Mouse (Mus musculus) cerebellum, adult 9-11 months (tissue): Measurements from ENCODE around the gene Chst14.

ENCODE experiments used
- DNase-seq: peaks from one replicate; pipeline ENCODE4 v3.0.0; 2022

Gene Chst14

DNA sequence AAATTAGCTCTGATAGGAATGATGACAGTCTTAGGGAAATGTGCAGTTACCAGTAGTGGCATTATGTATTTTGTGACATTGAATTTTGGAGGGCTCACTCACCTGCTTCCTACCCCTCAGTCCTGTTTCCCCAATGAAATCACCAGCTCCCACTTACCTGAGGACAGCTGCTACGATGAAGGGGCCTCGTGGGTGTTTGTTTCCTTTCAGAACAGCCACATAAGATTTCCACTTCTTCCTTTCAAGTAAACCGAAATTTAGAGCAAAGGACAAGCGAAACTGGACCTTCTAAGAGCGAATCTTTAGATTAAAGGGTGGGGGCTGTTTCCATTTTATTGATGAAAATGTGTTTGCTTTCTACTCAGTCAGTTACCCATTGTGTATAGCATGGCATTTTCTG lies 45.8 kb downstream of the Chst14 start:
- DNase-seq = no peak

- peak; percentile 84 for DNase-seq
Observed at GRCm38 (mm10) chr2:118972687-118973376, 46.5 kb downstream of the Chst14 start.

GRCm38 (mm10) chr2:118975855-118976254 lies 49.6 kb downstream of the Chst14 start:
- no peak for DNase-seq

DNA sequence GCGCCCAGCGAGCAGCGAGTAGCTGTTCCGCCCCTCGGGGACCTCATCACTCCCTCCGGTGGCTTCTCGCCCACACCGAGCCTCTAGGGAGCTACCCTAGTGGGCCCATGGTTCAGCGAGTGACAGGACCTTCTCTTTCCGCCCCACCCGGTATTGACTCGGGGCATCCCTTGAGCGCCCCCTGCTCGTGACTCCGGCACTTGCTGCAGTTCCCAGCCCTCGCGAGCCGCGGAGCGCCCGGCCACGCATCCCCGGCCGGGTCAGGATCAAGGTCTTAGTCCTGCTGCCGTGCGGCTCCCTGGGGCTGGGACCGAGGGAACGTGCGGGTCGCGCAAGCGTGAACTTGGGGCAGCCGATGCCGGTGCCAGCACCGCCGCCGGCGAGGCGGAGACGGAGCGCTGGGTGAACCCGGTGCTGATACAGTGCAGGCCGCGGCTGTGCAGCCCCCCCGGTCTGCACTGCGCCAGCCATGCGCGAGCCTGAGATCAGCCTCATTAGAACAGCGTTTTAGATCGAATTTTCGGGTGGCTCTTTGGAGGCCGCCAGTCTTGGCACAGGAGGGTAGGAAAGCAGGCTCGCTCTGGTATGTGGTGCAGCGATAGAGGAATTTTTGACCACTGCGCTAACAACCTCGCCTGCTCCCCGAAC lies 50.1 kb downstream of the Chst14 start:
- DNase-seq = peak; percentile 90

- DNase-seq = no peak
Observed at GRCm38 (mm10) chr2:118976941-118977340, 50.6 kb downstream of the Chst14 start.

DNA sequence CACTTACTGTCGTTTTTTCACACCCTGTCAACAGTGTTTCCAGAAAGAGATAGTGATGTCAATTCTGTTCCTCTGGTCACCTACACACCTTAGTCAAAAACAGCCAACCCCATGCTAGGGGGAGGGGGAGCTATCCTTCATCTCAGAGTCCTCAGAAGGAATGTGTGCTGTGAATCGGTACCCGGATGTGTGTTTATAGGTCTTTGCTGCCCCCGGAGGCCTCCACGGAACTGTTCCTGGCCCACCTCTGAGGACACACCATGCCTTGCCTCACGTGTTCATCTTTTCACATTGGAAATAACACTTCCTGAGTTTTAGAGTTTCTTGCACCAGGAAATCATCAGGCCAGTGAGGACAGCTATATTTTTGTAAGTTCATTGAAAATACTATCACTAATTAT lies 51.8 kb downstream of the Chst14 start:
- DNase-seq = no peak
